Mouse (Mus musculus) right cerebral cortex, postnatal 14 days (tissue): ENCODE measurements at regions not wholly inside any gene's neighbourhood (a gene's known extent, or its start where the extent isn't known, plus 50 kb on each side); places are given as distances from the start of the nearest gene placed in this dataset.

Experiments used
- DNase-seq: peaks from one replicate; pipeline ENCODE4 v3.0.0; 2022

GRCm38 (mm10) chr10:70336741-70337140 lies 91.8 kb downstream of the Slc16a9 start:
- DNase-seq = no peak

GRCm38 (mm10) chr10:70359421-70359820 lies 80.9 kb upstream of the Fam13c start:
- no peak for DNase-seq

- no peak for DNase-seq
Measured at GRCm38 (mm10) chr10:70359834-70360233, 80.4 kb upstream of the Fam13c start.

GRCm38 (mm10) chr10:70363054-70363453 lies 77.2 kb upstream of the Fam13c start:
- peak; percentile 35 for DNase-seq

GRCm38 (mm10) chr10:70364218-70364975 lies 75.9 kb upstream of the Fam13c start:
- DNase-seq = no peak

GRCm38 (mm10) chr10:70364976-70365345 lies 75.3 kb upstream of the Fam13c start:
- no peak for DNase-seq

GRCm38 (mm10) chr10:70365504-70365903 lies 74.8 kb upstream of the Fam13c start:
- DNase-seq = no peak

GRCm38 (mm10) chr10:70367866-70368265 lies 72.4 kb upstream of the Fam13c start:
- no peak for DNase-seq

GRCm38 (mm10) chr10:70368685-70369084 lies 71.6 kb upstream of the Fam13c start:
- DNase-seq = peak; percentile 72

GRCm38 (mm10) chr10:70372411-70373136 lies 67.7 kb upstream of the Fam13c start:
- no peak for DNase-seq

GRCm38 (mm10) chr10:70373207-70373606 lies 67.1 kb upstream of the Fam13c start:
- DNase-seq = no peak

- no peak for DNase-seq
Measured at GRCm38 (mm10) chr10:70373836-70374235, 66.4 kb upstream of the Fam13c start.

GRCm38 (mm10) chr10:70374726-70375125 lies 65.6 kb upstream of the Fam13c start:
- DNase-seq = no peak

- DNase-seq = no peak
Measured at GRCm38 (mm10) chr10:70380041-70380651, 60.1 kb upstream of the Fam13c start.

GRCm38 (mm10) chr10:70384689-70385088 lies 55.6 kb upstream of the Fam13c start:
- no peak for DNase-seq

GRCm38 (mm10) chr10:70387729-70388128 lies 52.6 kb upstream of the Fam13c start:
- DNase-seq = no peak
